Mouse (Mus musculus) ovary, postnatal 14 days (tissue): ENCODE measurements around the gene Scyl1.
"Not testable (repeated sequence)": the region's sequence is repeated elsewhere in the genome, so short reads cannot be mapped to it uniquely, and the experiment has no call there.

Experiments
- DNase-seq: peaks from one replicate; pipeline ENCODE4 v3.0.0; 2022; ENCODE audit warnings: low spot score

The Scyl1 gene

GRCm38 (mm10) chr19:5770925-5771860 lies at the start of gene Scyl1:
Scyl1 (minus strand) TSS chr19:5771419.
- peak; percentile 98 for DNase-seq

GRCm38 (mm10) chr19:5819549-5819948 lies 48.3 kb upstream of the Scyl1 start:
- DNase-seq = no peak

- no peak for DNase-seq
Observed at GRCm38 (mm10) chr19:5818590-5818977, 47.4 kb upstream of the Scyl1 start.

GRCm38 (mm10) chr19:5817703-5818589 lies 46.7 kb upstream of the Scyl1 start:
- peak; percentile 74 for DNase-seq

GRCm38 (mm10) chr19:5815928-5816327 lies 44.7 kb upstream of the Scyl1 start:
- DNase-seq = no peak

- no peak for DNase-seq
Observed at GRCm38 (mm10) chr19:5815010-5815409, 43.8 kb upstream of the Scyl1 start.

GRCm38 (mm10) chr19:5814048-5814447 lies 42.8 kb upstream of the Scyl1 start:
- DNase-seq = not testable (repeated sequence)

- no peak for DNase-seq
Observed at GRCm38 (mm10) chr19:5813567-5813966, 42.3 kb upstream of the Scyl1 start.

- DNase-seq = no peak
Observed at GRCm38 (mm10) chr19:5811771-5812504, 40.7 kb upstream of the Scyl1 start.

- DNase-seq = no peak
Observed at GRCm38 (mm10) chr19:5810840-5811563, 39.8 kb upstream of the Scyl1 start.

- no peak for DNase-seq
Observed at GRCm38 (mm10) chr19:5810103-5810839, 39.1 kb upstream of the Scyl1 start.

GRCm38 (mm10) chr19:5809712-5810089 lies 38.5 kb upstream of the Scyl1 start:
- no peak for DNase-seq

GRCm38 (mm10) chr19:5808955-5809711 lies 37.9 kb upstream of the Scyl1 start:
- no peak for DNase-seq

- no peak for DNase-seq
Observed at GRCm38 (mm10) chr19:5807740-5808139, 36.5 kb upstream of the Scyl1 start.

GRCm38 (mm10) chr19:5806809-5807205 lies 35.6 kb upstream of the Scyl1 start:
- DNase-seq = no peak

GRCm38 (mm10) chr19:5806051-5806808 lies 35.0 kb upstream of the Scyl1 start:
- no peak for DNase-seq

- no peak for DNase-seq
Observed at GRCm38 (mm10) chr19:5804371-5804899, 33.2 kb upstream of the Scyl1 start.

- DNase-seq = no peak
Observed at GRCm38 (mm10) chr19:5803881-5804279, 32.7 kb upstream of the Scyl1 start.
